Mouse (Mus musculus): ENCODE measurements around the gene Ppp4r4.

DNA sequence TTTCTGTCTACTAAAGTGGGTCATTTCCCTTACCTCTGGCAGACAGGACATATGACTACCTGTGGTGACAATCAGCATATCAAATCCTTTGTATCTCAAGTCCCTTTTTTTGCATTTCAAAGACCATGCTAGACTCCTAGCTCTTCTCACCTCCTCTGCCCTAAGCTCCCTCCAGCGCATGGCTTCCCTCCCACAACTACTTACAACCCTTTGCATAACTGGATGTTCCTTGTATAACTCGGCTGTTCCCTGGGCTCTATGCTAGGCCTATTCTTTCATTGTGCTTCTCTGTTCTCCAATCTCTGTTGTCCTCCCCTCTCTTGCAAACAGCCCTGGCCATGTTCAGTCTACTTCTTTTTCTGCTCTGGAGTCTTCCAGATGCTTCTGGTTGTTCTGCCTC lies 20.5 kb upstream of the Ppp4r4 start:
- TF ChIP-seq CTCF (conservative IDR thresholded peaks at IDR 0.05; ENCODE audit: low read length) (no peak), POU5F1 (IDR thresholded peaks at IDR 0.05; ENCODE audit: borderline replicate concordance, low read length) (no peak)
